Mouse (Mus musculus): ENCODE measurements around the gene Muc1. TPM values are rescaled to one million over a fixed set of nuclear protein-coding genes. Genes with fewer than 3 reads are reported as not detected.

Muc1 gene
- polyA plus RNA-seq, 1 experiment from 2014 or later: 0.52 TPM

DNA sequence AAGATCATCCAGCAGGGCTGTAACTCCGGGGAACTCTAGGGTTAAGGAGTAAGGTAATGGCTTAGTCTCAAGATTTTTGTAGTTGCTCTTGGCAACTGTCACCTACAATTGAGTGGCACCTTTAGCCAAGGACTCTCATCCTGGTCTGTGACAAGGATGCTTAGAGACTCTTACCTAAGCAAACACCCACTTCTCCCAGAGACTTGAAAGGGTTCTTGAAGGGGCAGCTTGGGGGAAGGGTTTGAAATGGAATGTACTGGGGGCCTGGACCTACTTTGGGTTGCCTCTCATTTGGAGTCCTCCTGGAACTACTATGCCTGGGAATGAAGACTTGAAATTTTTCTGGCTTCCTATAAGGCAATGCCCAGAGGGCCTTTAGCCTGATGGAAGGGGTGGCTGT, 10.6 kb upstream of the Muc1 start:
- Histone ChIP-seq H3K27me3 (ENCODE audit: control insufficient read depth, insufficient read depth, low read length) (no peaks in the 10 kb centered on the region), H3K4me2 (replicated peaks) (no peak overlapping the region), H3K4me1 (replicated peaks; ENCODE audit: control insufficient read depth, insufficient read depth, low read length) (peaks cover 9% of the 10 kb centered on the region), H3K4me3 (replicated peaks; ENCODE audit: low read length) (no peak overlapping the region), H3K27ac (no peak overlapping the region), H3K36me3 (replicated peaks; ENCODE audit: control insufficient read depth, insufficient read depth) (no peaks in the 10 kb centered on the region; the same call in 1 of the 2 replicates), H3K9me3 (ENCODE audit: control insufficient read depth, low read length) (no peaks in the 10 kb centered on the region), H3K9ac (no peak overlapping the region)
- no peak for ATAC-seq (ENCODE audit: low FRiP score)
- no peak for DNase-seq (ENCODE audit: low spot score)
- WGBS: 86% methylated on average over 1 of the region's 1 CpGs

GRCm38 (mm10) chr3:89219546-89219945, 9.3 kb upstream of the Muc1 start:
- H3K27me3 ChIP-seq (ENCODE audit: control insufficient read depth, insufficient read depth, low read length): no peaks in the 10 kb centered on the region
- H3K4me1 ChIP-seq (replicated peaks; ENCODE audit: control insufficient read depth, insufficient read depth, low read length): peaks cover 14% of the 10 kb centered on the region
- no peaks in the 10 kb centered on the region; the same call in 1 of the 2 replicates for H3K36me3 ChIP-seq (replicated peaks; ENCODE audit: control insufficient read depth, insufficient read depth)
- no peak overlapping the region for H3K27ac ChIP-seq
- 53% methylated on average over 8 of the region's 8 CpGs for WGBS
- no peak overlapping the region for H3K4me3 ChIP-seq (replicated peaks; ENCODE audit: low read length)
- H3K9ac ChIP-seq: no peak overlapping the region
- ATAC-seq (ENCODE audit: low FRiP score) (no peak), DNase-seq (ENCODE audit: low spot score) (no peak)
- no peaks in the 10 kb centered on the region for H3K9me3 ChIP-seq (ENCODE audit: control insufficient read depth, low read length)
- no peak overlapping the region for H3K4me2 ChIP-seq (replicated peaks)

DNA sequence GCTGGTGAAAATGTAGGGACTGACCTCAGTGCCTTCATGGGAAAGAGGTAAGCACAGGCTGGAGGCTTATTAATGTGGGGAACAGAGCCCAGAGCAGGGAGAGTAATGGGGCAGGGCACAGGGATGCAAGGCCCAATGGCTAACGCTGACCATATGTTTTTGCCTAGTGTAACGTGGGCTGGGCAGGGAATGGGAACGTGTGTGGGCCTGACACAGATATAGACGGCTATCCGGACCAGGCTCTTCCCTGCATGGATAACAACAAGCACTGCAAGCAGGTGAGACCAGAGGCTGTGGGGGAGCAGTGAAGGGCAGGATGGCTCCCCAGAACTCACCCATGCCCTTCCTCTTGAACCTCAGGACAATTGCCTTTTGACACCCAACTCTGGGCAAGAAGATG, 7.7 kb upstream of the Muc1 start:
- H3K9ac ChIP-seq: no peak overlapping the region
- no peaks in the 10 kb centered on the region for H3K9me3 ChIP-seq (ENCODE audit: control insufficient read depth, low read length)
- peaks cover 19% of the 10 kb centered on the region for H3K4me1 ChIP-seq (replicated peaks; ENCODE audit: control insufficient read depth, insufficient read depth, low read length)
- no peak overlapping the region for H3K4me3 ChIP-seq (replicated peaks; ENCODE audit: low read length)
- H3K27me3 ChIP-seq (ENCODE audit: control insufficient read depth, insufficient read depth, low read length): no peaks in the 10 kb centered on the region
- ATAC-seq (ENCODE audit: low FRiP score): no peak
- 61% methylated on average over 5 of the region's 5 CpGs for WGBS
- H3K4me2 ChIP-seq (replicated peaks): no peak overlapping the region
- H3K27ac ChIP-seq: no peak overlapping the region
- no peaks in the 10 kb centered on the region; the same call in 1 of the 2 replicates for H3K36me3 ChIP-seq (replicated peaks; ENCODE audit: control insufficient read depth, insufficient read depth)
- no peak for DNase-seq (ENCODE audit: low spot score)

- ATAC-seq (ENCODE audit: low FRiP score) (no peak), DNase-seq (ENCODE audit: low spot score) (no peak)
- no peaks in the 10 kb centered on the region for H3K27me3 ChIP-seq (ENCODE audit: control insufficient read depth, insufficient read depth, low read length)
- H3K4me2 ChIP-seq (replicated peaks): peak overlapping the region; percentile 56
- H3K27ac ChIP-seq: peak overlapping the region; percentile 81
- H3K9me3 ChIP-seq (ENCODE audit: control insufficient read depth, low read length): no peaks in the 10 kb centered on the region
- WGBS: 24% methylated on average over 11 of the region's 11 CpGs
- peaks cover 35% of the 10 kb centered on the region for H3K4me1 ChIP-seq (replicated peaks; ENCODE audit: control insufficient read depth, insufficient read depth, low read length)
- H3K4me3 ChIP-seq (replicated peaks; ENCODE audit: low read length): peak overlapping the region; percentile 38
- H3K9ac ChIP-seq: peak overlapping the region; percentile 66
- no peaks in the 10 kb centered on the region; the same call in 1 of the 2 replicates for H3K36me3 ChIP-seq (replicated peaks; ENCODE audit: control insufficient read depth, insufficient read depth)
These were observed 4.1 kb upstream of the Muc1 start for GRCm38 (mm10) chr3:89224796-89225195.

DNA sequence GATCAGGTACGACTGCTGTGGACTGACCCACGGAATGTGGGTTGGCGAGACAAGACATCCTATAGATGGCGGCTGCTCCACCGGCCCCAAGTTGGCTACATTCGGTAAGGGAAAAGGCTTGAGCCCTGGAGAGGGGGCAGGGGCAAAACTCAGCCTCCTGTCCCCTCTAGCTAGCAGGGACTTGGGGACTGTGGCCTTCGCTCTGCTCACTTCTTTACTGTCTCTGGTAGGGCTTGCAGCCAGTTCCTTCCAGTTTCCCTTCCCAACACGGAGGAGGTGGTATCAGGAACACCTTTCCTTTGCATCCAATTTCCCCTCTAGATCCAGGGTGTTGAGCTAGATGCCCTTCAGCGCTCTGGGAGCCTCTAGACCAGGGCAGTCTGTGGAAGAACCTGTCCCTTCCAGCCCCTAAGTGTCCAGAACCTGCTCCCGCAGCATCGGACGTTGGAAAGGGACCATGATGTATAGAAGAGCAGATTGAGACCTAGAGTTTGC, 3.5 kb upstream of the Muc1 start:
- H3K9ac ChIP-seq: peak overlapping the region; percentile 66
- ATAC-seq (ENCODE audit: low FRiP score): no peak

GRCm38 (mm10) chr3:89225918-89226317, 2.9 kb upstream of the Muc1 start:
- WGBS: 10% methylated on average over 4 of the region's 4 CpGs

More for the DNA sequence above, 3.5 kb upstream of the Muc1 start:
- Histone ChIP-seq H3K4me3 (replicated peaks; ENCODE audit: low read length) (peak overlapping the region; percentile 38), H3K27ac (peak overlapping the region; percentile 81), H3K36me3 (replicated peaks; ENCODE audit: control insufficient read depth, insufficient read depth) (no peaks in the 10 kb centered on the region; the same call in 1 of the 2 replicates), H3K9me3 (ENCODE audit: control insufficient read depth, low read length) (no peaks in the 10 kb centered on the region), H3K27me3 (ENCODE audit: control insufficient read depth, insufficient read depth, low read length) (no peaks in the 10 kb centered on the region), H3K4me2 (replicated peaks) (peak overlapping the region; percentile 56), H3K4me1 (replicated peaks; ENCODE audit: control insufficient read depth, insufficient read depth, low read length) (peaks cover 35% of the 10 kb centered on the region)
- no peak for DNase-seq (ENCODE audit: low spot score)
- WGBS: 16% methylated on average over 12 of the region's 12 CpGs

GRCm38 (mm10) chr3:89226361-89226760, 2.5 kb upstream of the Muc1 start:
- WGBS: 8% methylated on average over 11 of the region's 11 CpGs
- ATAC-seq (ENCODE audit: low FRiP score): no peak

More at GRCm38 (mm10) chr3:89225918-89226317, 2.9 kb upstream of the Muc1 start:
- DNase-seq (ENCODE audit: low spot score) (peak; percentile 74), ATAC-seq (ENCODE audit: low FRiP score) (peak; percentile 69)
- Histone ChIP-seq H3K4me2 (replicated peaks) (peak overlapping the region; percentile 56), H3K36me3 (replicated peaks; ENCODE audit: control insufficient read depth, insufficient read depth) (no peaks in the 10 kb centered on the region; the same call in 1 of the 2 replicates), H3K4me1 (replicated peaks; ENCODE audit: control insufficient read depth, insufficient read depth, low read length) (peaks cover 35% of the 10 kb centered on the region), H3K4me3 (replicated peaks; ENCODE audit: low read length) (peak overlapping the region; percentile 38), H3K27me3 (ENCODE audit: control insufficient read depth, insufficient read depth, low read length) (no peaks in the 10 kb centered on the region), H3K9ac (peak overlapping the region; percentile 66), H3K9me3 (ENCODE audit: control insufficient read depth, low read length) (no peaks in the 10 kb centered on the region), H3K27ac (peak overlapping the region; percentile 81)

GRCm38 (mm10) chr3:89226900-89227299, 2.0 kb upstream of the Muc1 start, which contains the start of gene Mtx1:
TSS of gene Mtx1 (minus strand) at chr3:89227088.
- Histone ChIP-seq H3K27ac (peak within 1 kb of the TSS; percentile 81), H3K4me2 (replicated peaks) (peak within 1 kb of the TSS; percentile 56), H3K9ac (peak within 1 kb of the TSS; percentile 66), H3K4me3 (replicated peaks; ENCODE audit: low read length) (peak within 1 kb of the TSS; percentile 38), H3K9me3 (ENCODE audit: control insufficient read depth, low read length) (no peaks in the 10 kb centered on the region), H3K36me3 (replicated peaks; ENCODE audit: control insufficient read depth, insufficient read depth) (no peaks in the 10 kb centered on the region; the same call in 1 of the 2 replicates), H3K4me1 (replicated peaks; ENCODE audit: control insufficient read depth, insufficient read depth, low read length) (peaks cover 35% of the 10 kb centered on the region), H3K27me3 (ENCODE audit: control insufficient read depth, insufficient read depth, low read length) (no peaks in the 10 kb centered on the region)
- 3% methylated on average over 21 of the region's 21 CpGs for WGBS
- DNase-seq (ENCODE audit: low spot score): no peak
- no peak for ATAC-seq (ENCODE audit: low FRiP score)

More at GRCm38 (mm10) chr3:89226361-89226760, 2.5 kb upstream of the Muc1 start:
- peaks cover 35% of the 10 kb centered on the region for H3K4me1 ChIP-seq (replicated peaks; ENCODE audit: control insufficient read depth, insufficient read depth, low read length)
- peak overlapping the region; percentile 81 for H3K27ac ChIP-seq
- no peaks in the 10 kb centered on the region for H3K27me3 ChIP-seq (ENCODE audit: control insufficient read depth, insufficient read depth, low read length)
- peak overlapping the region; percentile 38 for H3K4me3 ChIP-seq (replicated peaks; ENCODE audit: low read length)
- DNase-seq (ENCODE audit: low spot score): no peak
- H3K9ac ChIP-seq: peak overlapping the region; percentile 66
- peak overlapping the region; percentile 56 for H3K4me2 ChIP-seq (replicated peaks)
- no peaks in the 10 kb centered on the region; the same call in 1 of the 2 replicates for H3K36me3 ChIP-seq (replicated peaks; ENCODE audit: control insufficient read depth, insufficient read depth)
- no peaks in the 10 kb centered on the region for H3K9me3 ChIP-seq (ENCODE audit: control insufficient read depth, low read length)

DNA sequence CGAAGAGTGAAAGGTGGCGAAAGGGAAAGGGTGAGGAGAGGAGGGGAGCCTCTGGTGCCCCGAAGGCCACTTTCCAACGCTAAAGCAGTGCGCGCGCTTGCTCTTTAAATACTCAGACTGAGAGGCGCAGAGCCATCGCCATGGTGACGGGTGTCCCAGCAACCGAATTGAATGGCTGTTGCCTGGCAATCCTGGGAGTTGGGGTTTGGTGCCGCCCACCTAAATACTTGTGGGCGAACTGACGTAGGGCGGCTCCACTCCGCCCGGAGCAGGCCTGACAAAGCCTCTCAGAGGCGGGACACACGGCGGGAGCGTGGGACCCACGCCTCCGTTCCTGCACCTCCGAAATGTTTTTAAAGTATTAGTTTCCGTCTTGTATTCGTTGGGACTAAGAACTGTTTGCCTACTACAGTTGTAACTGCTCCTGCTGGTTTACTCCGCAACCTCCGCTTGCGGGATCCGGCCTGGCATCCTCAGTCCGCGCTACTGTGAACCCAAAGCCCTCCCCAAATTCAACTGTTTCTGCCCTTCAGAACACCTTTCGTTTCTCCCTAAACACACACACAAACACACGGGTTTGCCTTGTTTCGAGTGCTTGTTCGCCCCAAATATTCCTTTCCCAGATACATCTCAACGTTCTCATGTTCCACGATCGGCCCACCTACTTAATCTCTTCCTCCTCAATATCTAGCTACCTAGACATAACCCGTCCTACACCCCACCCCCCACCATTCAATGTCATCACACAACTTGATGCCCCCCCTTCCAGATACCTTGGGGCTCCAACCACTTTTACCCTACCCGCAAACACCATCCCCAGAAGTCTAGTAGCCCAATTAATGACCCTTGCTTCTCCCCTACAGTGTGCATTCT, 1.3 kb upstream of the Muc1 start:
- WGBS: 2% methylated on average over 41 of the region's 41 CpGs

More for the DNA sequence above, 1.3 kb upstream of the Muc1 start:
- ATAC-seq (ENCODE audit: low FRiP score) (peak; percentile 67), DNase-seq (ENCODE audit: low spot score) (peak; percentile 90)
- H3K4me3 ChIP-seq (replicated peaks; ENCODE audit: low read length): peak overlapping the region; percentile 38
- peak overlapping the region; percentile 66 for H3K9ac ChIP-seq
- peaks cover 35% of the 10 kb centered on the region for H3K4me1 ChIP-seq (replicated peaks; ENCODE audit: control insufficient read depth, insufficient read depth, low read length)
- peak overlapping the region; percentile 56 for H3K4me2 ChIP-seq (replicated peaks)
- peak overlapping the region; percentile 81 for H3K27ac ChIP-seq
- H3K27me3 ChIP-seq (ENCODE audit: control insufficient read depth, insufficient read depth, low read length): no peaks in the 10 kb centered on the region
- no peaks in the 10 kb centered on the region for H3K36me3 ChIP-seq (replicated peaks; ENCODE audit: control insufficient read depth, insufficient read depth)
- no peaks in the 10 kb centered on the region for H3K9me3 ChIP-seq (ENCODE audit: control insufficient read depth, low read length)

Data from hindbrain, embryonic 14.5 days (tissue).